Mouse (Mus musculus) liver, postnatal 0 days (tissue): Measurements from ENCODE around the gene Itga2. TPM values are rescaled to one million over a fixed set of nuclear protein-coding genes. Genes with fewer than 3 reads are reported as not detected.

Source experiments
- ATAC-seq: fragments of 200-750 bp; cut with Nextera tagmentation; 2 replicates; pipeline ENCODE4 v1.8.0; 2017; ENCODE audit warnings: mild to moderate bottlenecking, moderate library complexity
- DNase-seq: peaks from one replicate; pipeline ENCODE4 v3.0.0-alpha.2; 2016
- H3K27ac ChIP-seq: fragments of 300-500 bp; sonication (generic); 2 replicates; pipeline ENCODE4 v1.5.1; 2014; ENCODE audit warnings: antibody characterized with exemption, moderate library complexity, mild to moderate bottlenecking, low read depth
- H3K27me3 ChIP-seq: fragments of 300-500 bp; sonication (generic); 2 replicates; pipeline ENCODE4 v1.6.1; 2014; ENCODE audit warnings: low read length, control low read depth, mixed read lengths; ENCODE audit not compliant: insufficient read depth
- H3K36me3 ChIP-seq: fragments of 300-500 bp; sonication (generic); replicated peaks from 2 replicates; pipeline ENCODE4 v1.6.1; 2014; ENCODE audit warnings: mild to moderate bottlenecking, control low read depth, low read length, moderate library complexity, mixed read lengths; ENCODE audit not compliant: insufficient read depth
- H3K4me1 ChIP-seq: fragments of 300-500 bp; sonication (generic); 2 replicates; pipeline ENCODE4 v1.6.1; 2014; ENCODE audit warnings: antibody characterized with exemption, mild to moderate bottlenecking, control low read depth; ENCODE audit not compliant: insufficient read depth
- H3K4me2 ChIP-seq: fragments of 300-500 bp; sonication (generic); 2 replicates; pipeline ENCODE4 v1.6.1; 2014; ENCODE audit warnings: low read depth, mild to moderate bottlenecking, low read length, moderate library complexity, mixed read lengths
- H3K4me3 ChIP-seq: fragments of 300-500 bp; sonication (generic); 2 replicates; pipeline ENCODE4 v1.5.1; 2014; ENCODE audit warnings: low read depth, low read length
- H3K9ac ChIP-seq: fragments of 300-500 bp; sonication (generic); replicated peaks from 2 replicates; pipeline ENCODE4 v1.6.1; 2014; ENCODE audit warnings: mild to moderate bottlenecking, moderate library complexity
- H3K9me3 ChIP-seq: fragments of 300-500 bp; sonication (generic); 2 replicates; pipeline ENCODE4 v1.6.1; 2016; ENCODE audit warnings: mild to moderate bottlenecking, control low read depth, low read length, mixed read lengths
- CTCF ChIP-seq: sonication (generic); IDR thresholded peaks from 2 replicates; pipeline ENCODE4 v1.5.1; 2016; ENCODE audit warnings: antibody characterized with exemption, low read depth
- EP300 ChIP-seq: IDR thresholded peaks from 2 replicates; pipeline ENCODE4 v1.6.1; 2016; ENCODE audit warnings: antibody characterized with exemption, low read depth, mild to moderate bottlenecking
- WGBS: fragments of 180-500 bp; shearing (Covaris S2); extraction: QIAGEN DNeasy Blood & Tissue Kit; methylation state at CpG from one replicate; pipeline ENCODE4 v1.1.7; 2014; ENCODE audit not compliant: insufficient replicate concordance; 5-methylcytosine and 5-hydroxymethylcytosine counted together
- polyA plus RNA-seq: library from polyadenylated mRNA; unstranded; fragments of >200 nt; fragmentation: Nextera tagmentation; extraction: Ambion mirVana; gene quantifications from 2 replicates; pipeline ENCODE4 v1.2.1, GENCODE M21; 2015

Itga2 gene
- polyA plus RNA-seq, 1 experiment from 2014 or later = 0.79 TPM

GRCm38 (mm10) chr13:114914559-114914958 lies 17.3 kb downstream of the Itga2 start:
- Histone ChIP-seq H3K27ac (no peak overlapping the region), H3K4me2 (no peak overlapping the region), H3K9me3 (no peaks in the 10 kb centered on the region), H3K9ac (no peak overlapping the region), H3K36me3 (no peaks in the 10 kb centered on the region), H3K27me3 (no peaks in the 10 kb centered on the region), H3K4me1 (peaks cover 15% of the 10 kb centered on the region), H3K4me3 (no peak overlapping the region)
- ATAC-seq = peak; percentile 22
- no peak for TF ChIP-seq EP300
- no peak for TF ChIP-seq CTCF
- DNase-seq = no peak
- WGBS = 26% methylated on average over 4 of the region's 4 CpGs

GRCm38 (mm10) chr13:114910629-114911028 lies 21.3 kb downstream of the Itga2 start:
- WGBS = 61% methylated on average over 9 of the region's 9 CpGs
- H3K4me3 ChIP-seq = no peak overlapping the region
- H3K9ac ChIP-seq = no peak overlapping the region
- H3K4me2 ChIP-seq = no peak overlapping the region
- no peaks in the 10 kb centered on the region for H3K27me3 ChIP-seq
- ATAC-seq = no peak
- 0 out of 2 replicates have a peak, but pooled peaks cover 10% of the 10 kb centered on the region for H3K4me1 ChIP-seq
- no peak for DNase-seq
- no peaks in the 10 kb centered on the region for H3K9me3 ChIP-seq
- H3K36me3 ChIP-seq = no peaks in the 10 kb centered on the region
- TF ChIP-seq CTCF (no peak), EP300 (no peak)
- no peak overlapping the region for H3K27ac ChIP-seq

GRCm38 (mm10) chr13:114909514-114909913 lies 22.4 kb downstream of the Itga2 start:
- ATAC-seq (no peak), DNase-seq (no peak)
- 0 out of 2 replicates have a peak, but pooled peaks cover 2% of the 10 kb centered on the region for H3K4me1 ChIP-seq
- 86% methylated on average over 5 of the region's 5 CpGs for WGBS
- no peak overlapping the region for H3K4me3 ChIP-seq
- H3K27ac ChIP-seq = no peak overlapping the region
- no peaks in the 10 kb centered on the region for H3K9me3 ChIP-seq
- H3K4me2 ChIP-seq = no peak overlapping the region
- no peak overlapping the region for H3K9ac ChIP-seq
- TF ChIP-seq EP300 = no peak
- no peak for TF ChIP-seq CTCF
- H3K27me3 ChIP-seq = no peaks in the 10 kb centered on the region
- H3K36me3 ChIP-seq = no peaks in the 10 kb centered on the region

GRCm38 (mm10) chr13:114907876-114908275 lies 24.0 kb downstream of the Itga2 start:
- TF ChIP-seq EP300 (no peak), CTCF (no peak)
- no peak overlapping the region for H3K4me3 ChIP-seq
- ATAC-seq = no peak
- H3K27ac ChIP-seq = no peak overlapping the region
- 73% methylated on average over 4 of the region's 4 CpGs for WGBS
- no peaks in the 10 kb centered on the region for H3K4me1 ChIP-seq
- DNase-seq = no peak
- no peaks in the 10 kb centered on the region for H3K9me3 ChIP-seq
- no peaks in the 10 kb centered on the region for H3K27me3 ChIP-seq
- no peak overlapping the region for H3K4me2 ChIP-seq
- no peak overlapping the region for H3K9ac ChIP-seq
- no peaks in the 10 kb centered on the region for H3K36me3 ChIP-seq

GRCm38 (mm10) chr13:114896751-114897386 lies 35.0 kb downstream of the Itga2 start:
- no peaks in the 10 kb centered on the region for H3K27me3 ChIP-seq
- no peak overlapping the region for H3K27ac ChIP-seq
- no peaks in the 10 kb centered on the region for H3K36me3 ChIP-seq
- no peak for TF ChIP-seq CTCF
- no peak for TF ChIP-seq EP300
- DNase-seq (no peak), ATAC-seq (0 out of 2 replicates have a peak, but pooled peaks have one; percentile 29)
- no peak overlapping the region for H3K9ac ChIP-seq
- H3K4me2 ChIP-seq = no peak overlapping the region
- H3K9me3 ChIP-seq = no peaks in the 10 kb centered on the region
- H3K4me3 ChIP-seq = no peak overlapping the region
- no peaks in the 10 kb centered on the region for H3K4me1 ChIP-seq
- WGBS = 62% methylated on average over 10 of the region's 10 CpGs

- H3K4me1 ChIP-seq = no peaks in the 10 kb centered on the region
- no peak for DNase-seq
- no peak overlapping the region for H3K4me2 ChIP-seq
- no peaks in the 10 kb centered on the region for H3K9me3 ChIP-seq
- no peak overlapping the region for H3K9ac ChIP-seq
- no peak for TF ChIP-seq CTCF
- peak; percentile 36; the same call in 1 of the 2 replicates for TF ChIP-seq EP300
- H3K4me3 ChIP-seq = no peak overlapping the region
- no peaks in the 10 kb centered on the region for H3K27me3 ChIP-seq
- H3K27ac ChIP-seq = no peak overlapping the region
- peak; percentile 33; the same call in 1 of the 2 replicates for ATAC-seq
- H3K36me3 ChIP-seq = no peaks in the 10 kb centered on the region
- 20% methylated on average over 7 of the region's 7 CpGs for WGBS
Measured at GRCm38 (mm10) chr13:114895896-114896295, 36.0 kb downstream of the Itga2 start.

- ATAC-seq (no peak), DNase-seq (no peak)
- no peaks in the 10 kb centered on the region for H3K27me3 ChIP-seq
- no peaks in the 10 kb centered on the region for H3K36me3 ChIP-seq
- H3K4me2 ChIP-seq = no peak overlapping the region
- no peaks in the 10 kb centered on the region for H3K4me1 ChIP-seq
- no peak overlapping the region for H3K27ac ChIP-seq
- H3K9me3 ChIP-seq = no peaks in the 10 kb centered on the region
- H3K4me3 ChIP-seq = no peak overlapping the region
- H3K9ac ChIP-seq = no peak overlapping the region
- TF ChIP-seq CTCF (no peak), EP300 (no peak)
Measured at GRCm38 (mm10) chr13:114894718-114895117, 37.2 kb downstream of the Itga2 start.
